Mouse (Mus musculus): ENCODE results near the gene Arrdc5. TPM values are rescaled to one million over a fixed set of nuclear protein-coding genes. Genes with fewer than 3 reads are reported as not detected.
A peak's percentile ranks its signal among the peaks of the same experiment; 100 is the strongest.

Arrdc5 gene
- total and polyA plus RNA-seq, 3 experiments = not detected

DNA sequence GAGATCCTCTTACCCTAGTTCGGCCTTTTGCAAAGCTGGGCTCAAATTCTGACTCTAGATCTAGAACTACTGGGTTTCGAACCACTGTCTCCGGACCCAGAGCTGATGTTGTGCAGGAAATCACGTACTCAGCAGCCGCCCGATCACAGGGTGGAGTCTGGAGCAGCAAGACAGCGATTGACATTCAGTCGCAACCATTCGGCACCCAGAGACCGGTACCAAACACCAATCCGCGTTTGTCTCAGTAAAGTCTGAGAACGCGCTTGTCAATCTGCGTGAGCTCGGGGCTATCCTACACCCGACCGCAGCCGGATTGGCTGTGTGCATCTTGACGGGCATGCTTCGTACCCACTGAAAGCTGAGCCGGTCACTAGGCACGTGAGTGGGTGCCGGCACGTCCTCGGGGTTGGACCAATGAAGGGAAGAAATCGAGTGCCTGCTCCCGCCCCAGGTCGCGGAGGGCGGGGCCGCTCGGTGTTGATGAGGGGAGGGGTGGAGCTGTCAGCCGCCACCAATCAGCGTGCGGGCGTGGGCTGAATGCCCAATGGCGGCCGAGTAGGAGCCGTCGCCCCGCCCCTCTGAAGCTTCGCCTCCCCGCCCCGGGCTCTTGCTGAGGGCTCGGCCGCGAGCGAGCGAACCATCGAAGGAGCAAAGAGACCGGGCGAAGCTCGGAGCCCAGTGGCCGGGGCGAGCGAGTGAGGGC lies 25.5 kb upstream of the Arrdc5 start, which contains the start of gene Kdm4b (continued):
- no peak for TF ChIP-seq MAFK (IDR thresholded peaks at IDR 0.05; ENCODE audit: borderline replicate concordance, low read depth, low read length)
- peak; percentile 84 for TF ChIP-seq MXI1 (IDR thresholded peaks at IDR 0.05; ENCODE audit: low read depth, low read length)
- TF ChIP-seq ZKSCAN1 (IDR thresholded peaks at IDR 0.05; ENCODE audit: low read depth, low read length) = no peak
- peak; percentile 51; the same call in 1 of the 2 replicates for TF ChIP-seq NRF1 (IDR thresholded peaks at IDR 0.05; ENCODE audit: insufficient read depth, low read depth, low read length, poor library complexity, severe bottlenecking)
- peak in 1 of 2 experiments; percentile 69; a peak in 1 of 4 replicates for TF ChIP-seq POLR2A (IDR thresholded peaks at IDR 0.05; ENCODE audit: control insufficient read depth in 1 of 2, insufficient read depth in 1 of 2, low read depth in 1 of 2, low read length in 2 of 2, poor library complexity in 1 of 2)
- peak; percentile 84 for TF ChIP-seq CHD2 (IDR thresholded peaks at IDR 0.05; ENCODE audit: low read length)

DNA sequence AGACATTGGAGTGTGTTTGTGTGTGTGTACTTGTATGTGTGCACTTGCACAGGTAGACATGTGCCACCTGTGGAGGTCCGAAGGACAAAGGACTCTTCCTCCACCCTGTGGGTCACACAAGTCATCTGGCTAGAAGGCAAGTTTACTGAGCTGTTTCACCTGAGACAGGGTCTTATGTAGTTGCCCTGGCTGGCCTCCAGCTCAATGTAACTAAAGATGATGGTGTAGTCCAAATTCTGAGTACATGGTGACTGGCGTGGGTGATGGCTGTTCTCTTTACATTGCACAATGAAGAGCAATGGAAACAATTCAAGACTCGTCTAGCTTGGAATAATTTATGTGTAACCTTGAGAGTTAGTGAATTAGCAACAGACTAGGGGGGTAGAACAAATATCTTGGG lies 24.3 kb upstream of the Arrdc5 start:
- DNase-seq (ENCODE audit: low read depth, low spot score) = peak; percentile 50
- Histone ChIP-seq H3K79me2 (ENCODE audit: control insufficient read depth, insufficient read depth, low read length, poor library complexity) (peaks cover 14% of the 10 kb centered on the region), H3K27me3 (ENCODE audit: control insufficient read depth in 1 of 2, insufficient read depth in 2 of 2, low read length in 2 of 2) (no peaks in the 10 kb centered on the region), H3K4me1 (ENCODE audit: control insufficient read depth in 1 of 2, insufficient read depth in 2 of 2, low read length in 2 of 2) (peaks cover 2 to 14% of the 10 kb centered on the region in 2 experiments), H3K4me3 (ENCODE audit: control insufficient read depth in 1 of 2, insufficient read depth in 1 of 2, low read depth in 2 of 2, low read length in 2 of 2) (no peak overlapping the region; a peak in 1 of 4 replicates), H3K27ac (ENCODE audit: control insufficient read depth, low read depth, low read length) (no peak overlapping the region), H3K9me3 (replicated peaks; ENCODE audit: insufficient read depth, low read length) (no peaks in the 10 kb centered on the region), H3K9ac (ENCODE audit: control insufficient read depth, low read depth, low read length, poor library complexity, severe bottlenecking) (0 out of 2 replicates have a peak overlapping the region, but pooled peaks have one; percentile 4), H3K36me3 (ENCODE audit: control insufficient read depth in 1 of 2, insufficient read depth in 2 of 2, low read length in 2 of 2) (peaks cover 0 to 13% of the 10 kb centered on the region in 2 experiments)
- TF ChIP-seq CTCF (IDR thresholded peaks at IDR 0.05 in 2 of 3, conservative IDR thresholded peaks at IDR 0.05 in 1 of 3; ENCODE audit: control insufficient read depth in 1 of 3, insufficient read depth in 1 of 3, low read depth in 2 of 3, low read length in 3 of 3, poor library complexity in 1 of 3, severe bottlenecking in 1 of 3) = no peak
- no peak for TF ChIP-seq POLR2A (IDR thresholded peaks at IDR 0.05; ENCODE audit: control insufficient read depth in 1 of 2, insufficient read depth in 1 of 2, low read depth in 1 of 2, low read length in 2 of 2, poor library complexity in 1 of 2)
- no peak for TF ChIP-seq MXI1 (IDR thresholded peaks at IDR 0.05; ENCODE audit: low read depth, low read length)
- TF ChIP-seq MAX (IDR thresholded peaks at IDR 0.05; ENCODE audit: low read length) = no peak
- no peak for TF ChIP-seq MAFK (IDR thresholded peaks at IDR 0.05; ENCODE audit: borderline replicate concordance, low read depth, low read length)
- no peak for TF ChIP-seq CHD2 (IDR thresholded peaks at IDR 0.05; ENCODE audit: low read length)
- TF ChIP-seq ZNF384 (IDR thresholded peaks at IDR 0.05; ENCODE audit: low read depth, low read length) = no peak
- TF ChIP-seq NRF1 (IDR thresholded peaks at IDR 0.05; ENCODE audit: insufficient read depth, low read depth, low read length, poor library complexity, severe bottlenecking) = no peak
- no peak for TF ChIP-seq ETS1 (IDR thresholded peaks at IDR 0.05; ENCODE audit: low read depth, low read length)
- no peak for TF ChIP-seq BHLHE40 (IDR thresholded peaks at IDR 0.05; ENCODE audit: borderline replicate concordance, low read depth, low read length)
- no peak for TF ChIP-seq JUND (IDR thresholded peaks at IDR 0.05; ENCODE audit: low read depth, low read length)
- TF ChIP-seq NELFE (IDR thresholded peaks at IDR 0.05; ENCODE audit: low read depth, low read length) = no peak

DNA sequence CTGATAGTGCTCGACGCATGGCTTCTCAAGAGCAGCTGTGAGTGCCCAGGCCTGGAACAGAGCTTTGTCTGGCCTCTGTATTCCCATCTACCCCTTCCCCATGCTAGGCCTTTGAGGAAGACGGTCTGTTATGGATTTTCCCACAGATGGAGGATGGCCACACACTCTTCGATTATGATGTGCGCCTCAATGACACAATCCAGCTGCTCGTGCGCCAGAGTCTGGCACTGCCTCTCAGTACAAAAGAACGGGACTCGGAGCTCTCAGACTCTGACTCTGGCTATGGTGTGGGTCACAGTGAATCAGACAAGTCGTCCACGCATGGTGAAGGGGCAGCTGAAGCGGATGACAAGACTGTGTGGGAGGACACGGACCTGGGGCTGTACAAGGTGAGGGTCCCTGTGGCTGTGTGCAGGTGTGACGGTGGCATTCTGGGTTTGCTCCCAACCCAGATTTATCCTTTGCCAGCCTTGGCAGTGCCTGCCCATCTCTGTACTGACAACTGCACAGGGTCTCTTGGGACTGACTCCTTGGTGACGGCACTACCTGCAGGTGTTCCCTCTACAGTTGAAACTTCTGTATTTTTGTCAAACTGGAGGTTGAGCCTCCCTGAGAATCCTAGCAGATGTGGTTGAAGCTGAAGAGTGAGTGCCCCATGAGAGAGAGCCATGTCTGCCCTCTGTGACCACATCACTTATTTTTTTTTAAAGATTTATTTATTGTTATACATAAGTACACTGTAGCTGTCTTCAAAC lies 9.3 kb upstream of the Arrdc5 start:
- Histone ChIP-seq H3K4me1 (ENCODE audit: control insufficient read depth in 1 of 2, insufficient read depth in 2 of 2, low read length in 2 of 2) (peaks cover 0 to 9% of the 10 kb centered on the region in 2 experiments; a peak in 1 of 4 replicates), H3K9me3 (replicated peaks; ENCODE audit: insufficient read depth, low read length) (no peaks in the 10 kb centered on the region), H3K79me2 (ENCODE audit: control insufficient read depth, insufficient read depth, low read length, poor library complexity) (peaks cover 30% of the 10 kb centered on the region), H3K4me3 (ENCODE audit: control insufficient read depth in 1 of 2, insufficient read depth in 1 of 2, low read depth in 2 of 2, low read length in 2 of 2) (no peak overlapping the region), H3K36me3 (ENCODE audit: control insufficient read depth in 1 of 2, insufficient read depth in 2 of 2, low read length in 2 of 2) (peaks cover 8 to 9% of the 10 kb centered on the region in 2 experiments), H3K27ac (ENCODE audit: control insufficient read depth, low read depth, low read length) (no peak overlapping the region), H3K27me3 (ENCODE audit: control insufficient read depth in 1 of 2, insufficient read depth in 2 of 2, low read length in 2 of 2) (no peaks in the 10 kb centered on the region), H3K9ac (ENCODE audit: control insufficient read depth, low read depth, low read length, poor library complexity, severe bottlenecking) (no peak overlapping the region)
- TF ChIP-seq POLR2A (IDR thresholded peaks at IDR 0.05; ENCODE audit: control insufficient read depth in 1 of 2, insufficient read depth in 1 of 2, low read depth in 1 of 2, low read length in 2 of 2, poor library complexity in 1 of 2) (0 out of 4 replicates have a peak, but pooled peaks of 1 of the 2 experiments have one; percentile 22), SIN3A (IDR thresholded peaks at IDR 0.05; ENCODE audit: low read length) (no peak), TBP (IDR thresholded peaks at IDR 0.05; ENCODE audit: low read depth, low read length) (no peak), USF2 (IDR thresholded peaks at IDR 0.05; ENCODE audit: borderline replicate concordance in 1 of 2, insufficient read depth in 1 of 2, low read depth in 1 of 2, low read length in 2 of 2) (no peak)
- DNase-seq (ENCODE audit: low read depth, low spot score) = no peak

All from MEL (cell line).